Mouse (Mus musculus) cerebellum, adult 2 months (tissue): ENCODE data around the gene Bcas3. TPM values are rescaled to one million over a fixed set of nuclear protein-coding genes. Genes with fewer than 3 reads are reported as not detected.

Experiments
- DNase-seq, 2 experiments: peaks; one replicate each; pipeline ENCODE4 v3.0.0; 2021
- H3K27ac ChIP-seq: fragments of 200-500 bp; 2 replicates; pipeline ENCODE4 v1.5.1; 2012; ENCODE audit warnings: low read length, control low read depth, inconsistent platforms; ENCODE audit not compliant: insufficient read depth
- H3K27me3 ChIP-seq: fragments of 200-500 bp; 2 replicates; pipeline ENCODE4 v1.6.1; 2012; ENCODE audit warnings: inconsistent platforms, mild to moderate bottlenecking, low read length, moderate library complexity; ENCODE audit not compliant: control insufficient read depth, insufficient read depth
- H3K4me1 ChIP-seq: fragments of 200-500 bp; 2 replicates; pipeline ENCODE4 v1.6.1; 2011; ENCODE audit warnings: low read length; ENCODE audit not compliant: control insufficient read depth, insufficient read depth
- H3K4me3 ChIP-seq: fragments of 200-500 bp; replicated peaks from 2 replicates; pipeline ENCODE3; 2011; ENCODE audit warnings: mild to moderate bottlenecking, low read depth, low read length, control low read depth; ENCODE audit not compliant: insufficient read depth
- CTCF ChIP-seq: fragments of 200-500 bp; IDR thresholded peaks from 2 replicates; pipeline ENCODE4 v1.5.1; 2011; ENCODE audit warnings: low read depth, mild to moderate bottlenecking, control low read depth, low read length, moderate library complexity, borderline replicate concordance; ENCODE audit not compliant: insufficient read depth
- POLR2A ChIP-seq: fragments of 200-500 bp; IDR thresholded peaks from 2 replicates; pipeline ENCODE4 v1.6.1; 2011; ENCODE audit warnings: low read length, control low read depth, borderline replicate concordance; ENCODE audit not compliant: insufficient read depth
- WGBS: fragments of 180-500 bp; shearing (Covaris S2); methylation state at CpG from one replicate; pipeline ENCODE4 v1.1.7; 2018; 5-methylcytosine and 5-hydroxymethylcytosine counted together
- polyA plus RNA-seq: library from polyadenylated mRNA; depleted of rRNA; stranded (reverse); fragments of >200 nt; gene quantifications from 2 replicates; pipeline ENCODE4 v1.2.3, GENCODE M21; 2012

The Bcas3 gene
- polyA plus RNA-seq, 1 experiment: 44.4 TPM

GRCm38 (mm10) chr11:85529531-85530285 is 176.7 kb downstream of the Bcas3 start:
- 86% methylated on average over 5 of the region's 5 CpGs for WGBS
- DNase-seq: no peak
- TF ChIP-seq POLR2A: no peak
- TF ChIP-seq CTCF: no peak

GRCm38 (mm10) chr11:85540989-85541388 is 188.0 kb downstream of the Bcas3 start:
- Histone ChIP-seq H3K4me1 (no peaks in the 10 kb centered on the region), H3K27ac (no peak overlapping the region), H3K27me3 (no peaks in the 10 kb centered on the region), H3K4me3 (no peak overlapping the region)
- 88% methylated on average over 4 of the region's 4 CpGs for WGBS
- DNase-seq: no peak
- TF ChIP-seq POLR2A: no peak
- no peak for TF ChIP-seq CTCF

More at GRCm38 (mm10) chr11:85529531-85530285, 176.7 kb downstream of the Bcas3 start:
- Histone ChIP-seq H3K4me1 (peaks cover 5% of the 10 kb centered on the region), H3K27me3 (no peaks in the 10 kb centered on the region), H3K27ac (no peak overlapping the region), H3K4me3 (no peak overlapping the region)

GRCm38 (mm10) chr11:85543311-85543710 is 190.3 kb downstream of the Bcas3 start:
- no peaks in the 10 kb centered on the region for H3K4me1 ChIP-seq
- WGBS: 91% methylated on average over 4 of the region's 4 CpGs
- no peak overlapping the region for H3K27ac ChIP-seq
- TF ChIP-seq CTCF: no peak
- no peak for TF ChIP-seq POLR2A
- H3K27me3 ChIP-seq: no peaks in the 10 kb centered on the region
- no peak overlapping the region for H3K4me3 ChIP-seq
- no peak for DNase-seq

GRCm38 (mm10) chr11:85545602-85546001 is 192.6 kb downstream of the Bcas3 start:
- no peak overlapping the region for H3K27ac ChIP-seq
- WGBS: 89% methylated on average over 5 of the region's 5 CpGs
- H3K4me3 ChIP-seq: no peak overlapping the region
- H3K27me3 ChIP-seq: no peaks in the 10 kb centered on the region
- no peaks in the 10 kb centered on the region for H3K4me1 ChIP-seq
- no peak for DNase-seq
- no peak for TF ChIP-seq CTCF
- no peak for TF ChIP-seq POLR2A

DNA sequence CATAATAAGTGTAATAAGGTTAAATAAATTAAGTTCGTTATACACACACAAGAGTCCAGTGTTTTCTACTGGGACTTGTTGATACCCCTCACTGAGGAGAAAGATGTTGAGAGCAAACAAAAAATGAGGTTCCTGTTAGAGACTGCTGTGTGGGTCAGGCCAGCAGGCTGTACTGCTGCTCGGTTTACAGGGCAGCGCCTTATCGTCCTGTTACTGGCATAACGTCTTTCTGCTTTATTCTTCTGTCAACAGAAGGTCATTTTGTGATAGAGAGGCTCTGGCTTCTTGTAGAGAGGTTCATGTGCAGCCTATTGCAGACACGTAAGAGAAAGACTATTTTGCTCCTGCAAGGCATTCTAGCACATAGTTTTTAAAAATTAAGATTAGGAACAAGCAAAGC is 195.0 kb downstream of the Bcas3 start:
- no peak for DNase-seq
- Histone ChIP-seq H3K4me3 (no peak overlapping the region), H3K4me1 (no peaks in the 10 kb centered on the region), H3K27me3 (no peaks in the 10 kb centered on the region), H3K27ac (no peak overlapping the region)
- TF ChIP-seq POLR2A (no peak), CTCF (no peak)
- WGBS: 78% methylated on average over 6 of the region's 6 CpGs

DNA sequence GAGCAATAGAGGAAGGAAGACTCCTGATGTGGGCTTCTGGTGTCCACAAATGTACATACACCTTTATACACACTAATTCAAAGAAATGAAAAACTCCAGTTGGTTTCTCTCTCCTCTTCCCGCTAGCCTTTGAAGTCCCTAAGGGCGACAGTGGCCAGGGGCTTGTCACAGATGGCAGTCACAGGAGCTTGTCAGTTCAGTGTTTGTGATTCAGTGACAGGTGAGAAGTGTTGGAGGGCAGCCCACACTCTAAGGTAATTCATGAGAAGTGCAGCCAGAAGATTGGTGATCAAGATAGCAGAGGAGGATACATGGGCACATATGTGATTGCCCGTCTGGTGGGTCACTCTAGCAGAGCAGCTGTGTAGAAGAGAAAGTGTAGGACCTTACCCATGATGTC is 196.7 kb downstream of the Bcas3 start:
- 46% methylated on average over 3 of the region's 3 CpGs for WGBS
- peak in 1 of 2 experiments; percentile 8 for DNase-seq
- TF ChIP-seq POLR2A (no peak), CTCF (no peak)
- H3K27me3 ChIP-seq: no peaks in the 10 kb centered on the region
- H3K27ac ChIP-seq: no peak overlapping the region
- H3K4me1 ChIP-seq: no peaks in the 10 kb centered on the region
- no peak overlapping the region for H3K4me3 ChIP-seq

- 70% methylated on average over 1 of the region's 1 CpGs for WGBS
- H3K27ac ChIP-seq: no peak overlapping the region
- no peak for DNase-seq
- no peaks in the 10 kb centered on the region for H3K4me1 ChIP-seq
- H3K27me3 ChIP-seq: no peaks in the 10 kb centered on the region
- TF ChIP-seq CTCF: no peak
- TF ChIP-seq POLR2A: no peak
- no peak overlapping the region for H3K4me3 ChIP-seq
Measured at GRCm38 (mm10) chr11:85555066-85555465, 202.1 kb downstream of the Bcas3 start.

- no peaks in the 10 kb centered on the region for H3K27me3 ChIP-seq
- WGBS: 76% methylated on average over 2 of the region's 2 CpGs
- no peaks in the 10 kb centered on the region for H3K4me1 ChIP-seq
- no peak overlapping the region for H3K27ac ChIP-seq
- DNase-seq: no peak
- no peak overlapping the region for H3K4me3 ChIP-seq
- TF ChIP-seq CTCF (no peak), POLR2A (no peak)
Measured at GRCm38 (mm10) chr11:85555721-85556120, 202.8 kb downstream of the Bcas3 start.
